Mouse (Mus musculus) midbrain, embryonic 16.5 days (tissue): ENCODE data around the gene Ppid. TPM values are rescaled to one million over a fixed set of nuclear protein-coding genes. Genes with fewer than 3 reads are reported as not detected.

Experiments used
- ATAC-seq: fragments of 200-750 bp; cut with Nextera tagmentation; 2 replicates; pipeline ENCODE4 v1.8.0; 2017; ENCODE audit warnings: moderate TSS enrichment
- H3K27ac ChIP-seq: fragments of 300-500 bp; sonication (generic); 2 replicates; pipeline ENCODE4 v1.5.1; 2014; ENCODE audit warnings: mild to moderate bottlenecking, low read length, mixed read lengths
- H3K27me3 ChIP-seq: fragments of 300-500 bp; sonication (generic); 2 replicates; pipeline ENCODE4 v1.6.1; 2014; ENCODE audit warnings: low read depth, low read length, mixed read lengths; ENCODE audit not compliant: control insufficient read depth, insufficient read depth
- H3K36me3 ChIP-seq: fragments of 300-500 bp; sonication (generic); 2 replicates; pipeline ENCODE4 v1.6.1; 2014; ENCODE audit warnings: mild to moderate bottlenecking, low read length, moderate library complexity, mixed read lengths; ENCODE audit not compliant: control insufficient read depth, insufficient read depth
- H3K4me1 ChIP-seq: fragments of 300-500 bp; sonication (generic); 2 replicates; pipeline ENCODE4 v1.6.1; 2014; ENCODE audit warnings: mild to moderate bottlenecking, low read length, mixed read lengths; ENCODE audit not compliant: control insufficient read depth, insufficient read depth
- H3K4me2 ChIP-seq: fragments of 300-500 bp; sonication (generic); 2 replicates; pipeline ENCODE4 v1.6.1; 2014; ENCODE audit warnings: mild to moderate bottlenecking, low read length, mixed read lengths
- H3K4me3 ChIP-seq: fragments of 300-500 bp; sonication (generic); 2 replicates; pipeline ENCODE4 v1.5.1; 2014; ENCODE audit warnings: low read depth, mild to moderate bottlenecking, low read length, moderate library complexity, mixed read lengths
- H3K9ac ChIP-seq: fragments of 300-500 bp; sonication (generic); 2 replicates; pipeline ENCODE4 v1.6.1; 2014; ENCODE audit warnings: low read depth, low read length, mixed read lengths
- H3K9me3 ChIP-seq: fragments of 300-500 bp; sonication (generic); replicated peaks from 2 replicates; pipeline ENCODE4 v1.6.1; 2014; ENCODE audit warnings: mild to moderate bottlenecking, low read length, mixed read lengths; ENCODE audit not compliant: control insufficient read depth, poor library complexity, severe bottlenecking
- WGBS: fragments of 180-500 bp; shearing (Covaris S2); extraction: QIAGEN DNeasy Blood & Tissue Kit; methylation state at CpG from one replicate; pipeline ENCODE4 v1.1.7; 2014; 5-methylcytosine and 5-hydroxymethylcytosine counted together
- polyA plus RNA-seq: library from polyadenylated mRNA; unstranded; fragments of >200 nt; fragmentation: Nextera tagmentation; extraction: Ambion mirVana; gene quantifications from 2 replicates; pipeline ENCODE4 v1.2.1, GENCODE M21; 2015

Ppid gene
- polyA plus RNA-seq, 1 experiment from 2014 or later = 148 TPM

- peak; percentile 99 for ATAC-seq
- Histone ChIP-seq H3K4me3 (peak within 1 kb of the TSS; percentile 79), H3K27ac (peak within 1 kb of the TSS; percentile 75), H3K27me3 (no peaks in the 10 kb centered on the region), H3K4me1 (peaks cover 11% of the 10 kb centered on the region), H3K9ac (peak within 1 kb of the TSS; percentile 84), H3K36me3 (peaks cover 6% of the 10 kb centered on the region), H3K4me2 (peak within 1 kb of the TSS; percentile 87), H3K9me3 (peaks cover 2% of the 10 kb centered on the region; the same call in 1 of the 2 replicates)
- WGBS = under 1% methylated on average over 59 of the region's 60 CpGs
Observed at GRCm38 (mm10) chr3:79628561-79629415, 37.6 kb downstream of the Ppid start, which contains the start of gene 4930579G24Rik. 4930579G24Rik (plus strand) TSS chr3:79629079.

- Histone ChIP-seq H3K9me3 (peaks cover 4% of the 10 kb centered on the region; the same call in 1 of the 2 replicates), H3K4me2 (peak within 1 kb of the TSS; percentile 87), H3K9ac (peak within 1 kb of the TSS; percentile 84), H3K27ac (peak within 1 kb of the TSS; percentile 75), H3K4me1 (peaks cover 11% of the 10 kb centered on the region), H3K4me3 (peak within 1 kb of the TSS; percentile 79), H3K27me3 (no peaks in the 10 kb centered on the region), H3K36me3 (peaks cover 7% of the 10 kb centered on the region)
- WGBS = under 1% methylated on average over 11 of the region's 11 CpGs
- ATAC-seq = peak; percentile 49
Observed at GRCm38 (mm10) chr3:79629416-79629730, 38.2 kb downstream of the Ppid start, which contains the start of gene Etfdh. Etfdh (minus strand) TSS chr3:79629500.

GRCm38 (mm10) chr3:79652129-79652528, 61.0 kb downstream of the Ppid start:
- Histone ChIP-seq H3K9me3 (no peaks in the 10 kb centered on the region), H3K4me2 (no peak overlapping the region), H3K4me1 (no peaks in the 10 kb centered on the region), H3K36me3 (no peaks in the 10 kb centered on the region), H3K27ac (no peak overlapping the region), H3K4me3 (no peak overlapping the region), H3K27me3 (no peaks in the 10 kb centered on the region), H3K9ac (no peak overlapping the region)
- WGBS = 92% methylated on average over 6 of the region's 6 CpGs
- no peak for ATAC-seq

Other genes starting within 250 kb of the Ppid start
- 6.4 and 6.9 TPM in 2 replicates for gene Fnip2, start 23.5 kb upstream of the Ppid start, polyA plus RNA-seq
- gene 4930579G24Rik, start 37.7 kb downstream of the Ppid start, polyA plus RNA-seq = 5.3 and 6.4 TPM in 2 replicates
- gene Etfdh, start 38.2 kb downstream of the Ppid start, polyA plus RNA-seq = 39.4 and 40.8 TPM in 2 replicates
- gene Rxfp1, start 146.5 kb downstream of the Ppid start, polyA plus RNA-seq = 0.05 and 0.14 TPM in 2 replicates